Mouse (Mus musculus) CD4-positive, CD25-positive, alpha-beta regulatory T cell, adult 4 months (primary cell): ENCODE data around the gene Ncapd2. TPM values are rescaled to one million over a fixed set of nuclear protein-coding genes. Genes with fewer than 3 reads are reported as not detected.

ENCODE experiments used
- ATAC-seq: one replicate; pipeline ENCODE4 v1.8.0; 2017
- polyA plus RNA-seq, 2 experiments: library from polyadenylated mRNA; unstranded; fragments of 100-300 nt; shearing (Covaris generic); gene quantifications; one replicate each; pipeline ENCODE4 v1.2.1; 2017

Gene Ncapd2
- polyA plus RNA-seq, 2 experiments from 2014 or later: 22.6 to 49.4 TPM

GRCm38 (mm10) chr6:125213715-125214114 lies 22.2 kb upstream of the Ncapd2 start:
- no peak for ATAC-seq

GRCm38 (mm10) chr6:125213129-125213528 lies 21.6 kb upstream of the Ncapd2 start:
- ATAC-seq: no peak

- no peak for ATAC-seq
These were observed 21.1 kb upstream of the Ncapd2 start for GRCm38 (mm10) chr6:125212621-125213020.

GRCm38 (mm10) chr6:125210436-125210835 lies 18.9 kb upstream of the Ncapd2 start:
- no peak for ATAC-seq

GRCm38 (mm10) chr6:125197166-125197565 lies 5.7 kb upstream of the Ncapd2 start:
- no peak for ATAC-seq

GRCm38 (mm10) chr6:125196301-125196700 lies 4.8 kb upstream of the Ncapd2 start:
- ATAC-seq: no peak

- no peak for ATAC-seq
These were observed 4.1 kb upstream of the Ncapd2 start for GRCm38 (mm10) chr6:125195541-125196075.

- ATAC-seq: no peak
These were observed 1.9 kb upstream of the Ncapd2 start for GRCm38 (mm10) chr6:125193390-125193789.

GRCm38 (mm10) chr6:125192841-125193240 lies 1.3 kb upstream of the Ncapd2 start:
- no peak for ATAC-seq

GRCm38 (mm10) chr6:125192016-125192714 lies 664 bp upstream of the Ncapd2 start:
- peak; percentile 70 for ATAC-seq

- no peak for ATAC-seq
These were observed 685 bp downstream of the Ncapd2 start for GRCm38 (mm10) chr6:125190816-125191215.

GRCm38 (mm10) chr6:125186203-125186602 lies 5.3 kb downstream of the Ncapd2 start:
- no peak for ATAC-seq

- no peak for ATAC-seq
These were observed 9.4 kb downstream of the Ncapd2 start for GRCm38 (mm10) chr6:125182133-125182532.

GRCm38 (mm10) chr6:125179601-125180000 lies 11.9 kb downstream of the Ncapd2 start:
- ATAC-seq: no peak

GRCm38 (mm10) chr6:125175469-125175868 lies 16.0 kb downstream of the Ncapd2 start:
- ATAC-seq: no peak

GRCm38 (mm10) chr6:125173256-125173655 lies 18.2 kb downstream of the Ncapd2 start:
- no peak for ATAC-seq

GRCm38 (mm10) chr6:125172474-125172873 lies 19.0 kb downstream of the Ncapd2 start:
- ATAC-seq: no peak

- ATAC-seq: no peak
These were observed 21.3 kb downstream of the Ncapd2 start for GRCm38 (mm10) chr6:125170194-125170593.

GRCm38 (mm10) chr6:125168086-125168485 lies 23.4 kb downstream of the Ncapd2 start:
- ATAC-seq: no peak

GRCm38 (mm10) chr6:125166861-125167650 lies 24.4 kb downstream of the Ncapd2 start:
- ATAC-seq: no peak

GRCm38 (mm10) chr6:125166051-125166751 lies 25.3 kb downstream of the Ncapd2 start, which contains the start of gene Gapdh:
TSS of gene Gapdh (minus strand) at chr6:125166467.
- no peak for ATAC-seq

GRCm38 (mm10) chr6:125165328-125165891 lies 26.1 kb downstream of the Ncapd2 start:
- peak; percentile 89 for ATAC-seq
